Mouse (Mus musculus): ENCODE results near the gene Col6a3. TPM values are rescaled to one million over a fixed set of nuclear protein-coding genes. Genes with fewer than 3 reads are reported as not detected.

Col6a3 gene
- polyA plus RNA-seq, 1 experiment, result 71.8 TPM

DNA sequence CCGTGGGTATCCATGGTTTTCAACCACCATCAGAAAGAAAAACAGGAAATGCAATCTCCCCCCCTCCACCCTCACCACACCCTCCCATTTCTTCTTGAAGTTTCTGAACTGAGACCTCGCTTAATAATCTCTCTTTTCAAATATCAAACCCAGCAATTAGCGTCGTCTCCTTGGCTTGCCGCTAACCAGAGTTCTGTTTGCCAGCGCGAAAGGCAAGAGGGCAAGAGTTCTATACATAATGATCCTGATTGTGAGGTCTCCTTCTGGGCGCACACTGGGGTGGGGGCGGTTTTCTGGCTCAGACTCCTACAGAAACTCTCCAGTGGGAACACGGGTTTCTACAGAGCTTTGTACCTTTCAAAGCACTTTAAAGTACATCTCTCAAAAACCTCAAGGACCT lies 1.4 kb upstream of the Col6a3 start:
- TF ChIP-seq CTCF (IDR thresholded peaks at IDR 0.05; ENCODE audit: insufficient read depth, low read length) (no peak), POLR2A (IDR thresholded peaks at IDR 0.05; ENCODE audit: borderline replicate concordance, extremely low read depth, low read depth, low read length) (no peak)
- Histone ChIP-seq H3K4me1 (ENCODE audit: control insufficient read depth, insufficient read depth, low read length) (no peaks in the 10 kb centered on the region), H3K4me3 (replicated peaks; ENCODE audit: extremely low read depth, low read depth, low read length) (no peak overlapping the region)
- DNase-seq, result no peak
- 60% methylated on average over 10 of the region's 10 CpGs for WGBS

DNA sequence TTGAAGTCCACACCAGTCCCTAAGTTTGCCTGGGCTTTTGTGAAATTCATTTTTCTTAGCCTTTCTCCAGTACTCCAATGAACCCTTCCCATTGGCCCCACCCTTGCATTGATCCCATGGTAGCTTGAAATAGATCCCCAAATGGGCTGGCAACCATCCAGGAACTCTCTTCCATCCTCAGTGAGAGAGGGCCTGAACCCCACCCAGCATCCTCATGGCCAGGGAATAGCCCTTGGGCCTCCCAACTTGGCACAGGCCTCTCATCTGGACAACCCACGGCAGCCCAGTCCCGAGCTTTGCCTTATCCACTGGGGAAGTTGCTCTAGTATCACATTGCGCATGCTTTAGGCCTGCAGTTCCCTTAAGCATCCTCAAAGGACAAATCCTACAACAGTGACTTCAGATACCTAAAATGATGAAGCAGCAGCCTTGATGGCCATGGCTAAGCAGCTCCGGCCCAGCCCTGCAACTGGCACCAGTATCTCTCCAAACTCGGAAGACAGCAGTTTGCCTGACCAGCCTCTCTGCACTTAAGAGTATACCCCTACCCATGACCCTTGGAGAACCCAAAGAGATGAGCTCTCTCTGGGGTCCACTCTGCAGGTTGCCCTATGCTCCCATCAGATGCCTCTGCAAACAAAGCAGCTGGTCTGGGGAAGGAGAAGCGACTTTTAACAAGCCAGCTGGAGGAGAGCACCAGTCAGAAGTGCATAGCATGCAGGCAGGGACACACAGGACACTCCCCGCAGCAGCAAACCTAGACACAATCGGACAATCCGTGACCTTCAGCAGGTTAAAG lies 783 bp downstream of the Col6a3 start:
- no peak for TF ChIP-seq CTCF (IDR thresholded peaks at IDR 0.05; ENCODE audit: insufficient read depth, low read length)
- no peak for TF ChIP-seq POLR2A (IDR thresholded peaks at IDR 0.05; ENCODE audit: borderline replicate concordance, extremely low read depth, low read depth, low read length)
- no peak for DNase-seq
- 60% methylated on average over 9 of the region's 9 CpGs for WGBS
- Histone ChIP-seq H3K4me1 (ENCODE audit: control insufficient read depth, insufficient read depth, low read length) (no peaks in the 10 kb centered on the region), H3K4me3 (replicated peaks; ENCODE audit: extremely low read depth, low read depth, low read length) (peak overlapping the region; percentile 47)

- H3K4me1 ChIP-seq (ENCODE audit: control insufficient read depth, insufficient read depth, low read length), result no peaks in the 10 kb centered on the region
- peak; percentile 47; the same call in 1 of the 2 replicates for TF ChIP-seq CTCF (IDR thresholded peaks at IDR 0.05; ENCODE audit: insufficient read depth, low read length)
- TF ChIP-seq POLR2A (IDR thresholded peaks at IDR 0.05; ENCODE audit: borderline replicate concordance, extremely low read depth, low read depth, low read length), result no peak
- peak; percentile 29 for DNase-seq
- WGBS, result 5% methylated on average over 4 of the region's 4 CpGs
- no peak overlapping the region for H3K4me3 ChIP-seq (replicated peaks; ENCODE audit: extremely low read depth, low read depth, low read length)
Observed at GRCm38 (mm10) chr1:90840250-90840649, 3.5 kb downstream of the Col6a3 start.

GRCm38 (mm10) chr1:90838657-90839056 lies 5.1 kb downstream of the Col6a3 start:
- peak; percentile 12 for DNase-seq
- no peak overlapping the region for H3K4me3 ChIP-seq (replicated peaks; ENCODE audit: extremely low read depth, low read depth, low read length)
- no peaks in the 10 kb centered on the region for H3K4me1 ChIP-seq (ENCODE audit: control insufficient read depth, insufficient read depth, low read length)
- 56% methylated on average over 4 of the region's 4 CpGs for WGBS
- TF ChIP-seq CTCF (IDR thresholded peaks at IDR 0.05; ENCODE audit: insufficient read depth, low read length), result no peak
- TF ChIP-seq POLR2A (IDR thresholded peaks at IDR 0.05; ENCODE audit: borderline replicate concordance, extremely low read depth, low read depth, low read length), result no peak

DNA sequence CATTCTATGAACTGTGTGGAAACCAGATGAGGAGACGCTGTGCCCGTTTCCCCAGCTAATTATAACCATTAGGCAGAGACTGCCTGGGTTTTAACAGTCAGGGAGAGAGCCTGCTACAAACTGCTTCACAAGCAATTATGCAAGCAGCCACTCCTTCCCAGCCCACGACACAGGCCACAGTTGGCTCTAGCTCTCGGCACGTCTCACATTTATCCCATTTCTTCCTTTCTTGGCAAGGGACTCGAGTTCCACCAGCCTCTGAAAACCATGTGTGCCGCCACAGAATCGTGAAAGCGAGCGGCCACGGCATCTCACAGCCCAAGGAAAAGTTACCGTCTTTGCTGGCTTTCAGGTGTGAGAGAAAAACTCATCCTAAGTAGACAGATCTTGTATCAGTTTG lies 5.5 kb downstream of the Col6a3 start:
- no peak overlapping the region for H3K4me3 ChIP-seq (replicated peaks; ENCODE audit: extremely low read depth, low read depth, low read length)
- no peak for TF ChIP-seq CTCF (IDR thresholded peaks at IDR 0.05; ENCODE audit: insufficient read depth, low read length)
- no peak for TF ChIP-seq POLR2A (IDR thresholded peaks at IDR 0.05; ENCODE audit: borderline replicate concordance, extremely low read depth, low read depth, low read length)
- DNase-seq, result peak; percentile 19
- 46% methylated on average over 12 of the region's 12 CpGs for WGBS
- no peaks in the 10 kb centered on the region for H3K4me1 ChIP-seq (ENCODE audit: control insufficient read depth, insufficient read depth, low read length)

DNA sequence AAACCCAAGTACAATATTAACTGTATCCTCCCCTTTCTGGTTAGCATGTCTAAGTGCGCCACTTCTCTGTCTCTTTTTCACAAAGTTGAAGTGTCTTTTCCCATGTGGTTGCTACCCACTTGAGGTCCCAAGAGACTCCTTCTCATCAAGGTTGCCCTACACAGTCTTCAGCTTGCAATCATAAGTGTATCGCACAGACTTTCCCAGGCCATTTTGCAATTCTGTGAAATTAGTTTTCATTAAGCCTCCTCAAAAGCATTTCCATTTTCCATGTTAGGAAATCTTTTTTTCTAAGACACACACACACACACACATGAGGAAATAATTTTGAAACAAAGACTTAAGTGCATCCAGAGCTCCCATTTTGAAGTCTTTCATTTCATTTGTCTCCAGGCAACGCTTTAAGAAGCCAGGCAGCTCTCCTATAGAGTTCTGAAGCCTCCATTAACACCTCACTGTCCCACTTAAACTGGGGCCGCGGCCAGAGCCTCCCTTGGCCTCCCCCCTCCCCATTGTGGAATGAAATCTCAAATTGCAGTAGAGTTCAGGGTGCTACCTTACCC lies 7.5 kb downstream of the Col6a3 start:
- H3K4me3 ChIP-seq (replicated peaks; ENCODE audit: extremely low read depth, low read depth, low read length), result no peak overlapping the region
- no peak for TF ChIP-seq POLR2A (IDR thresholded peaks at IDR 0.05; ENCODE audit: borderline replicate concordance, extremely low read depth, low read depth, low read length)
- TF ChIP-seq CTCF (IDR thresholded peaks at IDR 0.05; ENCODE audit: insufficient read depth, low read length), result no peak
- DNase-seq, result no peak
- WGBS, result 38% methylated on average over 5 of the region's 5 CpGs
- H3K4me1 ChIP-seq (ENCODE audit: control insufficient read depth, insufficient read depth, low read length), result no peaks in the 10 kb centered on the region

GRCm38 (mm10) chr1:90834701-90835100 lies 9.1 kb downstream of the Col6a3 start:
- DNase-seq, result no peak
- 51% methylated on average over 6 of the region's 6 CpGs for WGBS
- no peaks in the 10 kb centered on the region for H3K4me1 ChIP-seq (ENCODE audit: control insufficient read depth, insufficient read depth, low read length)
- no peak for TF ChIP-seq POLR2A (IDR thresholded peaks at IDR 0.05; ENCODE audit: borderline replicate concordance, extremely low read depth, low read depth, low read length)
- no peak for TF ChIP-seq CTCF (IDR thresholded peaks at IDR 0.05; ENCODE audit: insufficient read depth, low read length)
- no peak overlapping the region for H3K4me3 ChIP-seq (replicated peaks; ENCODE audit: extremely low read depth, low read depth, low read length)

GRCm38 (mm10) chr1:90830006-90830405 lies 13.8 kb downstream of the Col6a3 start:
- no peaks in the 10 kb centered on the region for H3K4me1 ChIP-seq (ENCODE audit: control insufficient read depth, insufficient read depth, low read length)
- DNase-seq, result no peak
- 59% methylated on average over 6 of the region's 6 CpGs for WGBS
- TF ChIP-seq POLR2A (IDR thresholded peaks at IDR 0.05; ENCODE audit: borderline replicate concordance, extremely low read depth, low read depth, low read length) (no peak), CTCF (IDR thresholded peaks at IDR 0.05; ENCODE audit: insufficient read depth, low read length) (no peak)
- H3K4me3 ChIP-seq (replicated peaks; ENCODE audit: extremely low read depth, low read depth, low read length), result no peak overlapping the region

GRCm38 (mm10) chr1:90813226-90813625 lies 30.5 kb downstream of the Col6a3 start:
- WGBS, result 89% methylated on average over 15 of the region's 15 CpGs

DNA sequence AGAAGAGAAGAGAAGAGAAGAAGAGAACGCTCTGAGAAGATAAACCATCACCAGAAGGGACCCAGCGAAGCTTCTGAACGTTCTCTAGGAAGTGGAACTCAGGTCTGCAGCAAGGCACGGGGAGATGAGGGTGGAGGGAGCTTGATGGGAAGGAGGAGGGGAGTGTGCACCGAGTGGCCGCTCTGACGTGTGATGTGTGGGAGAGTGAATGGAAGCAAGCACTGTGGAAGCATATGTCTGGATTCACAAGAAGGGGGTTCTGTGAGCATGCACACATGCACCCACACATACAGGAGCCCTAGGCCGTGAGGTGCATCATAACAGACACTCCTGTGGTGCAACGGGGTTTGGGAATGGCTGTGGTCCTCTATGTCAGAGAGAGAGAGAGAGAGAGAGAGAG lies 34.8 kb downstream of the Col6a3 start:
- no peak for DNase-seq
- H3K4me1 ChIP-seq (ENCODE audit: control insufficient read depth, insufficient read depth, low read length), result no peaks in the 10 kb centered on the region
- no peak overlapping the region for H3K4me3 ChIP-seq (replicated peaks; ENCODE audit: extremely low read depth, low read depth, low read length)
- no peak for TF ChIP-seq POLR2A (IDR thresholded peaks at IDR 0.05; ENCODE audit: borderline replicate concordance, extremely low read depth, low read depth, low read length)
- no peak for TF ChIP-seq CTCF (IDR thresholded peaks at IDR 0.05; ENCODE audit: insufficient read depth, low read length)
- WGBS, result 65% methylated on average over 9 of the region's 9 CpGs

More at GRCm38 (mm10) chr1:90813226-90813625, 30.5 kb downstream of the Col6a3 start:
- Histone ChIP-seq H3K4me3 (replicated peaks; ENCODE audit: extremely low read depth, low read depth, low read length) (no peak overlapping the region), H3K4me1 (ENCODE audit: control insufficient read depth, insufficient read depth, low read length) (no peaks in the 10 kb centered on the region)
- no peak for TF ChIP-seq POLR2A (IDR thresholded peaks at IDR 0.05; ENCODE audit: borderline replicate concordance, extremely low read depth, low read depth, low read length)
- TF ChIP-seq CTCF (IDR thresholded peaks at IDR 0.05; ENCODE audit: insufficient read depth, low read length), result no peak
- no peak for DNase-seq

Measured in lung, adult 2 months (tissue).